Mouse (Mus musculus): ENCODE results near the gene Arhgap30. TPM values are rescaled to one million over a fixed set of nuclear protein-coding genes. Genes with fewer than 3 reads are reported as not detected.

Gene Arhgap30
- polyA plus RNA-seq, 1 experiment from 2014 or later = 2.9 TPM

GRCm38 (mm10) chr1:171382096-171382620 is 6.6 kb upstream of the Arhgap30 start:
- H3K4me3 ChIP-seq (replicated peaks) = no peak overlapping the region
- H3K4me2 ChIP-seq = no peak overlapping the region
- WGBS = 86% methylated on average over 11 of the region's 11 CpGs
- H3K36me3 ChIP-seq = no peaks in the 10 kb centered on the region
- H3K27ac ChIP-seq = no peak overlapping the region
- H3K9me3 ChIP-seq = no peaks in the 10 kb centered on the region
- ATAC-seq (ENCODE audit: insufficient read depth, low FRiP score, low read depth) = no peak
- peaks cover 13% of the 10 kb centered on the region for H3K4me1 ChIP-seq
- no peaks in the 10 kb centered on the region for H3K27me3 ChIP-seq (replicated peaks)
- no peak overlapping the region for H3K9ac ChIP-seq

GRCm38 (mm10) chr1:171384361-171384760 is 4.4 kb upstream of the Arhgap30 start:
- Histone ChIP-seq H3K9ac (no peak overlapping the region), H3K27ac (no peak overlapping the region)

GRCm38 (mm10) chr1:171385171-171385570 is 3.6 kb upstream of the Arhgap30 start:
- Histone ChIP-seq H3K36me3 (no peaks in the 10 kb centered on the region), H3K9ac (no peak overlapping the region), H3K4me1 (peaks cover 8% of the 10 kb centered on the region), H3K9me3 (no peaks in the 10 kb centered on the region), H3K27me3 (replicated peaks) (no peaks in the 10 kb centered on the region), H3K4me2 (no peak overlapping the region), H3K27ac (no peak overlapping the region), H3K4me3 (replicated peaks) (no peak overlapping the region)
- WGBS = 63% methylated on average over 9 of the region's 9 CpGs
- no peak for ATAC-seq (ENCODE audit: insufficient read depth, low FRiP score, low read depth)

More at GRCm38 (mm10) chr1:171384361-171384760, 4.4 kb upstream of the Arhgap30 start:
- H3K4me3 ChIP-seq (replicated peaks) = no peak overlapping the region
- peak; percentile 8; the same call in 1 of the 2 replicates for ATAC-seq (ENCODE audit: insufficient read depth, low FRiP score, low read depth)
- no peaks in the 10 kb centered on the region for H3K36me3 ChIP-seq
- 56% methylated on average over 9 of the region's 9 CpGs for WGBS
- H3K27me3 ChIP-seq (replicated peaks) = no peaks in the 10 kb centered on the region
- no peak overlapping the region for H3K4me2 ChIP-seq
- H3K4me1 ChIP-seq = peaks cover 15% of the 10 kb centered on the region
- H3K9me3 ChIP-seq = no peaks in the 10 kb centered on the region

- ATAC-seq (ENCODE audit: insufficient read depth, low FRiP score, low read depth) = no peak
- Histone ChIP-seq H3K9me3 (no peaks in the 10 kb centered on the region), H3K27ac (no peak overlapping the region), H3K4me3 (replicated peaks) (no peak overlapping the region), H3K4me1 (peaks cover 4% of the 10 kb centered on the region; the same call in 1 of the 2 replicates), H3K4me2 (no peak overlapping the region), H3K9ac (no peak overlapping the region), H3K27me3 (replicated peaks) (no peaks in the 10 kb centered on the region), H3K36me3 (no peaks in the 10 kb centered on the region)
- WGBS = 28% methylated on average over 6 of the region's 6 CpGs
Observed at GRCm38 (mm10) chr1:171387099-171387498, 1.7 kb upstream of the Arhgap30 start.

GRCm38 (mm10) chr1:171390101-171390500 is 1.3 kb downstream of the Arhgap30 start:
- 0 out of 2 replicates have a peak, but pooled peaks have one; percentile 14 for ATAC-seq (ENCODE audit: insufficient read depth, low FRiP score, low read depth)
- WGBS = 58% methylated on average over 4 of the region's 4 CpGs

GRCm38 (mm10) chr1:171401821-171402220 is 13.1 kb downstream of the Arhgap30 start:
- no peak overlapping the region for H3K4me3 ChIP-seq (replicated peaks)
- no peak overlapping the region for H3K9ac ChIP-seq
- no peaks in the 10 kb centered on the region for H3K27me3 ChIP-seq (replicated peaks)
- no peak for ATAC-seq (ENCODE audit: insufficient read depth, low FRiP score, low read depth)
- no peaks in the 10 kb centered on the region for H3K36me3 ChIP-seq
- no peak overlapping the region for H3K4me2 ChIP-seq
- no peak overlapping the region for H3K27ac ChIP-seq
- H3K4me1 ChIP-seq = no peaks in the 10 kb centered on the region
- 83% methylated on average over 4 of the region's 4 CpGs for WGBS
- no peaks in the 10 kb centered on the region for H3K9me3 ChIP-seq

More at GRCm38 (mm10) chr1:171390101-171390500, 1.3 kb downstream of the Arhgap30 start:
- H3K36me3 ChIP-seq = no peaks in the 10 kb centered on the region
- H3K4me2 ChIP-seq = no peak overlapping the region
- no peaks in the 10 kb centered on the region for H3K27me3 ChIP-seq (replicated peaks)
- H3K4me3 ChIP-seq (replicated peaks) = no peak overlapping the region
- H3K9ac ChIP-seq = no peak overlapping the region
- no peaks in the 10 kb centered on the region for H3K9me3 ChIP-seq
- no peak overlapping the region; the same call in 1 of the 2 replicates for H3K27ac ChIP-seq
- 0 out of 2 replicates have a peak, but pooled peaks cover 4% of the 10 kb centered on the region for H3K4me1 ChIP-seq

GRCm38 (mm10) chr1:171402991-171403390 is 14.2 kb downstream of the Arhgap30 start:
- Histone ChIP-seq H3K4me1 (no peaks in the 10 kb centered on the region), H3K9me3 (no peaks in the 10 kb centered on the region), H3K4me3 (replicated peaks) (no peak overlapping the region), H3K27ac (no peak overlapping the region), H3K4me2 (no peak overlapping the region), H3K9ac (no peak overlapping the region), H3K36me3 (no peaks in the 10 kb centered on the region), H3K27me3 (replicated peaks) (0 out of 2 replicates have a peak, but pooled peaks cover 5% of the 10 kb centered on the region)
- ATAC-seq (ENCODE audit: insufficient read depth, low FRiP score, low read depth) = no peak
- WGBS = 81% methylated on average over 9 of the region's 9 CpGs

- 78% methylated on average over 5 of the region's 5 CpGs for WGBS
- ATAC-seq (ENCODE audit: insufficient read depth, low FRiP score, low read depth) = no peak
- no peaks in the 10 kb centered on the region for H3K36me3 ChIP-seq
- H3K4me1 ChIP-seq = no peaks in the 10 kb centered on the region
- H3K9ac ChIP-seq = no peak overlapping the region
- H3K27ac ChIP-seq = no peak overlapping the region
- no peaks in the 10 kb centered on the region for H3K9me3 ChIP-seq
- no peak overlapping the region for H3K4me3 ChIP-seq (replicated peaks)
- 0 out of 2 replicates have a peak, but pooled peaks cover 5% of the 10 kb centered on the region for H3K27me3 ChIP-seq (replicated peaks)
- H3K4me2 ChIP-seq = no peak overlapping the region
Observed at GRCm38 (mm10) chr1:171407263-171407662, 18.5 kb downstream of the Arhgap30 start.

- Histone ChIP-seq H3K4me2 (no peak overlapping the region), H3K27me3 (replicated peaks) (0 out of 2 replicates have a peak, but pooled peaks cover 5% of the 10 kb centered on the region), H3K4me1 (peaks cover 10% of the 10 kb centered on the region; the same call in 1 of the 2 replicates), H3K4me3 (replicated peaks) (no peak overlapping the region), H3K9ac (no peak overlapping the region), H3K36me3 (0 out of 2 replicates have a peak, but pooled peaks cover 1% of the 10 kb centered on the region), H3K27ac (no peak overlapping the region), H3K9me3 (no peaks in the 10 kb centered on the region)
- WGBS = 77% methylated on average over 1 of the region's 1 CpGs
- no peak for ATAC-seq (ENCODE audit: insufficient read depth, low FRiP score, low read depth)
Observed at GRCm38 (mm10) chr1:171410231-171410630, 21.5 kb downstream of the Arhgap30 start.

- WGBS = under 1% methylated on average over 36 of the region's 36 CpGs
- Histone ChIP-seq H3K9ac (peak within 1 kb of the TSS; percentile 85), H3K36me3 (peaks cover 5% of the 10 kb centered on the region), H3K4me2 (peak within 1 kb of the TSS; percentile 55), H3K9me3 (no peaks in the 10 kb centered on the region), H3K27me3 (replicated peaks) (0 out of 2 replicates have a peak, but pooled peaks cover 5% of the 10 kb centered on the region), H3K4me3 (replicated peaks) (peak within 1 kb of the TSS; percentile 97), H3K27ac (peak within 1 kb of the TSS; percentile 94), H3K4me1 (peaks cover 10% of the 10 kb centered on the region; the same call in 1 of the 2 replicates)
- ATAC-seq (ENCODE audit: insufficient read depth, low FRiP score, low read depth) = peak; percentile 96
Observed at GRCm38 (mm10) chr1:171410947-171411484, 22.3 kb downstream of the Arhgap30 start, which contains the start of gene Usf1. Gene Usf1 (plus strand): TSS chr1:171411313.

- Histone ChIP-seq H3K4me1 (peaks cover 10% of the 10 kb centered on the region; the same call in 1 of the 2 replicates), H3K27me3 (replicated peaks) (0 out of 2 replicates have a peak, but pooled peaks cover 5% of the 10 kb centered on the region), H3K4me2 (peak overlapping the region; percentile 55), H3K9me3 (no peaks in the 10 kb centered on the region), H3K36me3 (peaks cover 10% of the 10 kb centered on the region), H3K4me3 (replicated peaks) (peak overlapping the region; percentile 97), H3K27ac (peak overlapping the region; percentile 94), H3K9ac (peak overlapping the region; percentile 85)
- ATAC-seq (ENCODE audit: insufficient read depth, low FRiP score, low read depth) = peak; percentile 61
- 0% methylated on average over 34 of the region's 39 CpGs for WGBS
Observed at GRCm38 (mm10) chr1:171411492-171411941, 22.8 kb downstream of the Arhgap30 start.

- Histone ChIP-seq H3K27ac (peak overlapping the region; percentile 94), H3K9ac (peak overlapping the region; percentile 85), H3K27me3 (replicated peaks) (0 out of 2 replicates have a peak, but pooled peaks cover 5% of the 10 kb centered on the region), H3K4me3 (replicated peaks) (peak overlapping the region; percentile 97), H3K4me2 (peak overlapping the region; percentile 55), H3K9me3 (no peaks in the 10 kb centered on the region), H3K4me1 (peaks cover 10% of the 10 kb centered on the region; the same call in 1 of the 2 replicates), H3K36me3 (peaks cover 15% of the 10 kb centered on the region)
- under 1% methylated on average over 20 of the region's 20 CpGs for WGBS
- ATAC-seq (ENCODE audit: insufficient read depth, low FRiP score, low read depth) = no peak
Observed at GRCm38 (mm10) chr1:171412001-171412441, 23.3 kb downstream of the Arhgap30 start.
